In the genomic region with DNA sequence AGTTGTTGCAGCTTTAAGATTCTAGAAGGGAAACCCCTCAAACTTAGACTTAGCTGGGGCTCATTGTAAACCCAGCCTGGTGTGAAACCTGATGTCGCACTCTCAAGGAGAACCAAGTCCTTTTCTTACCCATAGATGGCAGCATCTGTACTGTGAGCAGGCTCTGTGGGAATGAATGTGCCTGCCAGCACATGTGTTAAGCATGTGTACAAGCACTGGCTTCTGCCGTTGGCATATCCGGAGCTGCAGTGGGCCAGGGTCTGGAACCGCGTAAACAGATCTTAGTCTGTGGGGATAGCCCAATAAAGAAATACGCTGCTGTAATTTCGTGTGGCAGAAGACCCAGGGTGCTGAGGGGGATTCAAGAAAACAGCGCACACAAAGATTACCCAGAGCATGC, we compare ENCODE assay signal across 8 mouse cellular contexts. TPM values are rescaled to one million over a fixed set of nuclear protein-coding genes. Genes with fewer than 3 reads are reported as not detected.
A peak's percentile ranks its signal among the peaks of the same experiment; 100 is the strongest.
DNase-seq lines count a peak whose midpoint lies in the region; ATAC-seq lines count a peak whose summit lies in the region.

No protein-coding gene starts in this region.

- peak; percentile 56 for ATAC-seq in kidney, embryonic 16.5 days (ENCODE audit: low FRiP score, low TSS enrichment)

- no peak overlapping the region for H3K4me2 ChIP-seq in kidney, embryonic 16.5 days (replicated peaks; ENCODE audit: low read depth, low read length)

- H3K9ac ChIP-seq in kidney, embryonic 16.5 days (replicated peaks; ENCODE audit: low read length) = no peak overlapping the region

- H3K27ac ChIP-seq in kidney, embryonic 16.5 days (ENCODE audit: low read length) = no peak overlapping the region

- no peaks in the 10 kb centered on the region for H3K9me3 ChIP-seq in kidney, embryonic 16.5 days (ENCODE audit: low read length)

- H3K36me3 ChIP-seq in kidney, embryonic 16.5 days (ENCODE audit: insufficient read depth, low read length) = no peaks in the 10 kb centered on the region
- no peaks in the 10 kb centered on the region for H3K36me3 ChIP-seq in splenic B cell, adult 2 months (ENCODE audit: control insufficient read depth, insufficient read depth, low read length, poor library complexity, severe bottlenecking)

- H3K27me3 ChIP-seq in kidney, embryonic 16.5 days (ENCODE audit: insufficient read depth, low read length) = no peaks in the 10 kb centered on the region
- H3K27me3 ChIP-seq in splenic B cell, adult 2 months (ENCODE audit: control insufficient read depth, insufficient read depth, low read length, poor library complexity, severe bottlenecking) = no peaks in the 10 kb centered on the region

- 42% methylated on average over 8 of the region's 8 CpGs for WGBS in kidney, embryonic 16.5 days

- peaks cover 21% of the 10 kb centered on the region for H3K4me1 ChIP-seq in kidney, embryonic 16.5 days (ENCODE audit: insufficient read depth, low read length)

- peak; percentile 66 for DNase-seq in right cerebral cortex, adult 18-20 months
- no peak for DNase-seq in right cerebral cortex, postnatal 25 days
- peak; percentile 84 for DNase-seq in embryo, embryonic 10 days (ENCODE audit: low spot score)
- peak; percentile 67 to 80 for DNase-seq in heart, adult 9 months (ENCODE audit: low spot score in 2 of 2)
- DNase-seq in lung, postnatal 36 days = peak; percentile 86
- DNase-seq in splenic B cell, adult 2 months (ENCODE audit: low read depth, low spot score) = peak; percentile 70
- no peak for DNase-seq in urinary bladder, postnatal 25 days (ENCODE audit: low spot score)

- H3K4me3 ChIP-seq in kidney, embryonic 16.5 days (ENCODE audit: low read length) = no peak overlapping the region

RNA-seq across cellular contexts. Expression of gene Gsn, which starts 9.1 kb away (rescaled TPM):
- 149 and 165 TPM in 2 replicates for polyA plus RNA-seq in kidney, embryonic 16.5 days (2015; fragmentation: Nextera tagmentation; extraction: Ambion mirVana)

Comparison
In these comparisons a context has a peak if more than half of its experiments do, and no peak if none do; other contexts are left out.
1. DNase-seq: peak in right cerebral cortex, adult 18-20 months (single experiment), embryo, embryonic 10 days (single experiment), heart, adult 9 months (2 of 2), lung, postnatal 36 days (single experiment) and splenic B cell, adult 2 months (single experiment); none in right cerebral cortex, postnatal 25 days (single experiment) and urinary bladder, postnatal 25 days (single experiment).